Mouse (Mus musculus): Measurements from ENCODE around the gene Tmem121b. TPM values are rescaled to one million over a fixed set of nuclear protein-coding genes. Genes with fewer than 3 reads are reported as not detected.

Tmem121b gene
- polyA plus RNA-seq, 1 experiment from 2014 or later, result not detected

DNA sequence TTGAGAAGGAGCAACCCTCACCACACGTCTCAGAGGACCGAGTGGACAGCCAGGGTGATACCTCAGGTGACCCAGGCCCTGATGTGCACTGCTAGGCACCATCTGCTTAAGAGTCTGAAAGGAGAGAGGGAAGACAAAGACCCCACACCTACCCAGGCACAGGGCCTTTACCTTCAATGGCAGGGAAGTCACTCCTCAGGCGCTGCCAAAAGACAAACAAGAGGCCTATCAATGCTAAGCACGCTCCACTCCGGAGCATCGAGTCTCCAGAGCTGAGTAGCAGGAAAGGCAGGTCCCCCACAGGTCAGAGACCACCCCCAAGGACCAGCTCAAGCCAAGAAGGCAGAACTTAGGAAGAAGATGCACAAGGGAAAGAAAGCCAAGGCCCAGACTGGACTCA, 23.3 kb upstream of the Tmem121b start:
- Histone ChIP-seq H3K4me1 (ENCODE audit: insufficient read depth) (peaks cover 14% of the 10 kb centered on the region), H3K27me3 (ENCODE audit: insufficient read depth, low read length) (no peaks in the 10 kb centered on the region), H3K9me3 (ENCODE audit: low read length) (no peaks in the 10 kb centered on the region), H3K9ac (replicated peaks) (no peak overlapping the region), H3K36me3 (replicated peaks; ENCODE audit: insufficient read depth, low read length) (peaks cover 23% of the 10 kb centered on the region), H3K4me3 (ENCODE audit: low read depth, low read length) (no peak overlapping the region), H3K4me2 (ENCODE audit: low read depth, low read length) (peak overlapping the region; percentile 4; the same call in 1 of the 2 replicates), H3K27ac (ENCODE audit: low read depth) (peak overlapping the region; percentile 46)
- TF ChIP-seq CTCF (IDR thresholded peaks at IDR 0.05; ENCODE audit: low read depth) (no peak), EP300 (IDR thresholded peaks at IDR 0.05; ENCODE audit: low read depth) (no peak)
- WGBS (ENCODE audit: insufficient replicate concordance), result 57% methylated on average over 6 of the region's 6 CpGs
- ATAC-seq (peak; percentile 52), DNase-seq (no peak)

DNA sequence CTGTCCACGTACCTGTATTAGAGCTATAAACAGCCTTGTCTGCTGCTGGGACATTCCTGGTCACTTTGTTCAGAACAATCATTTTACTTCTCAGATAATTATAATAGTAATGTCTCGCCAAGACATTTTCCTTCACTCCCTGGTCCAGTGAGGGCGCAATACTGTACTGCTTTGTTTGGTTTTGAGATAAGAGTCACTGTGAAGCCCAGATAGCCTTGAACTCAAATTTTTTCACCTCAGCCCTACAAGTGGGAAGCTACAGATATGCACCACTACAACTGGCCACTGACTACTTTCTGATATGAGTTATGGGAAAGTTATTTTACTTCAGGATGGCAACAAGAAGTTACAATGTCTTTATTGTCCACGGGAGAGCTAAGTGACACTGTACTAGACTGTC, 22.8 kb upstream of the Tmem121b start:
- Histone ChIP-seq H3K36me3 (replicated peaks; ENCODE audit: insufficient read depth, low read length) (peaks cover 23% of the 10 kb centered on the region), H3K4me2 (ENCODE audit: low read depth, low read length) (peak overlapping the region; percentile 4; the same call in 1 of the 2 replicates), H3K4me1 (ENCODE audit: insufficient read depth) (peaks cover 14% of the 10 kb centered on the region), H3K9ac (replicated peaks) (no peak overlapping the region), H3K4me3 (ENCODE audit: low read depth, low read length) (no peak overlapping the region), H3K27ac (ENCODE audit: low read depth) (peak overlapping the region; percentile 46), H3K27me3 (ENCODE audit: insufficient read depth, low read length) (no peaks in the 10 kb centered on the region), H3K9me3 (ENCODE audit: low read length) (no peaks in the 10 kb centered on the region)
- 48% methylated on average over 4 of the region's 4 CpGs for WGBS (ENCODE audit: insufficient replicate concordance)
- DNase-seq (no peak), ATAC-seq (peak; percentile 92)
- TF ChIP-seq CTCF (IDR thresholded peaks at IDR 0.05; ENCODE audit: low read depth) (peak; percentile 45), EP300 (IDR thresholded peaks at IDR 0.05; ENCODE audit: low read depth) (peak; percentile 98)

DNA sequence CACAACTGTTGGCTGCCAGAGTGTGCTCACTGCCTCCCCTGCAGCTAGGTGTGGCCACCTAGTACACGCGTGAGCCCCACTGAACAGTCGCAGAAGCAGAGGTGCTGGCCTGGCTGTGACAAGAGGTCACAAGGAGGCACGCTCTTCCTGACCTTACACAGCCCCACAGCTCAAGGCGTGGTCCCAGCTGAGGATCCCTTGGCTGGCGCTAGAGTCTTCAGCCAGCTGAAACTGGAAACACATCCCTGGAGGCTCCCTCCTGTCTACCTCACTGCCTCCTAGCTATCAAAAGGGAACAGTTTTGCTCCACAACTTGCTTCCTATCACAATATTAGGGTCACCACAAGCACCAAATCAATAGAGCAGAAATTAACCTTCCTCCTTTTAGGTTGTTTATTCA, 17.6 kb upstream of the Tmem121b start:
- DNase-seq, result no peak
- 80% methylated on average over 6 of the region's 6 CpGs for WGBS (ENCODE audit: insufficient replicate concordance)
- H3K36me3 ChIP-seq (replicated peaks; ENCODE audit: insufficient read depth, low read length), result peaks cover 11% of the 10 kb centered on the region
- H3K4me2 ChIP-seq (ENCODE audit: low read depth, low read length), result no peak overlapping the region
- no peak overlapping the region for H3K27ac ChIP-seq (ENCODE audit: low read depth)
- H3K9me3 ChIP-seq (ENCODE audit: low read length), result no peaks in the 10 kb centered on the region
- TF ChIP-seq CTCF (IDR thresholded peaks at IDR 0.05; ENCODE audit: low read depth), result no peak
- no peak for TF ChIP-seq EP300 (IDR thresholded peaks at IDR 0.05; ENCODE audit: low read depth)
- H3K4me3 ChIP-seq (ENCODE audit: low read depth, low read length), result no peak overlapping the region
- no peaks in the 10 kb centered on the region for H3K27me3 ChIP-seq (ENCODE audit: insufficient read depth, low read length)
- ATAC-seq, result no peak
- H3K9ac ChIP-seq (replicated peaks), result no peak overlapping the region
- H3K4me1 ChIP-seq (ENCODE audit: insufficient read depth), result peaks cover 5% of the 10 kb centered on the region

DNA sequence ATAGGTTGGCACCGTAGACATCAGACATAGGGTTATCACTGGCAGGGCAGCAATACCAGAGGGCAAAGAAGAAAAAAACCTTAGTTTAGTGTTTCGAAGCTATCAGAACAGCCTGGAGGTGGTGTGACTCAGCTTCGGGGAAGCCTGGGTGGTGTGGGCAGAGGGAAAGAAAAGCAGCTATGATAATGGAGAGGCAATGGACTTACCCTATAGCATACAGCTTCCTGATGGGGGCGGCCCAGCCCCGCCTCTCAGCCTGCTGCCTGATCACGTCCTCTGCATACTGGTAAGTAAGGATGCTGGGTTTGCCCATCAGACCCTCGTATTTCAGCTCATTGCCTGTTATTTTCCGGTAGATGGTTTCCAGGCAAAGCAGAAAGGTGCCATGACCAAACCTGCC, 16.8 kb upstream of the Tmem121b start:
- Histone ChIP-seq H3K9me3 (ENCODE audit: low read length) (no peaks in the 10 kb centered on the region), H3K4me2 (ENCODE audit: low read depth, low read length) (no peak overlapping the region), H3K27ac (ENCODE audit: low read depth) (no peak overlapping the region), H3K4me3 (ENCODE audit: low read depth, low read length) (no peak overlapping the region), H3K4me1 (ENCODE audit: insufficient read depth) (no peaks in the 10 kb centered on the region), H3K27me3 (ENCODE audit: insufficient read depth, low read length) (no peaks in the 10 kb centered on the region), H3K36me3 (replicated peaks; ENCODE audit: insufficient read depth, low read length) (peaks cover 11% of the 10 kb centered on the region), H3K9ac (replicated peaks) (no peak overlapping the region)
- whole genome bisulfite sequencing (ENCODE audit: insufficient replicate concordance), result 72% methylated on average over 8 of the region's 8 CpGs
- TF ChIP-seq CTCF (IDR thresholded peaks at IDR 0.05; ENCODE audit: low read depth) (no peak), EP300 (IDR thresholded peaks at IDR 0.05; ENCODE audit: low read depth) (no peak)
- DNase-seq (no peak), ATAC-seq (no peak)

DNA sequence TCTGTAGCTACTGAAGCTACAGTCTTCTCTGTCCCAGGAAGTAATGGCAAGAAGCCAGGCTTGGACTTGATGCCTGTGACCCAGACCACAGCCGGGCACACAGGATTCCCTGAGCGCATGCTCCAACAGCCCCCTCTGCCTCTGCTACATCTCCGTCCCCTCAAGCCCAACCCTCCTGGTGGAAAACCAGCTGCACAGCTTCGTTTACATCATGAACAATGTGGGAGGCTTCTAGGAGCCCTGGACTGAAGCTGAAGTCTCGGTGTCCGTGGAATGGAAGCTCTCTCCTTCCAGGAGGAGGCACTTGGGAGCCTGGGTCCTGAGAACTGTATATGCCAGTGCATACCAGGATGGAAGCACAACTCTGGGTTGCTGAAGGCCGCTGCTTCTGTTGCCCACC, 16.4 kb upstream of the Tmem121b start:
- TF ChIP-seq EP300 (IDR thresholded peaks at IDR 0.05; ENCODE audit: low read depth), result no peak
- no peak for TF ChIP-seq CTCF (IDR thresholded peaks at IDR 0.05; ENCODE audit: low read depth)
- no peaks in the 10 kb centered on the region for H3K27me3 ChIP-seq (ENCODE audit: insufficient read depth, low read length)
- H3K36me3 ChIP-seq (replicated peaks; ENCODE audit: insufficient read depth, low read length), result peaks cover 11% of the 10 kb centered on the region
- H3K4me3 ChIP-seq (ENCODE audit: low read depth, low read length), result no peak overlapping the region
- no peaks in the 10 kb centered on the region for H3K9me3 ChIP-seq (ENCODE audit: low read length)
- H3K27ac ChIP-seq (ENCODE audit: low read depth), result no peak overlapping the region
- ATAC-seq (no peak), DNase-seq (no peak)
- no peak overlapping the region for H3K4me2 ChIP-seq (ENCODE audit: low read depth, low read length)
- no peak overlapping the region for H3K9ac ChIP-seq (replicated peaks)
- H3K4me1 ChIP-seq (ENCODE audit: insufficient read depth), result no peaks in the 10 kb centered on the region
- WGBS (ENCODE audit: insufficient replicate concordance), result 93% methylated on average over 7 of the region's 7 CpGs

DNA sequence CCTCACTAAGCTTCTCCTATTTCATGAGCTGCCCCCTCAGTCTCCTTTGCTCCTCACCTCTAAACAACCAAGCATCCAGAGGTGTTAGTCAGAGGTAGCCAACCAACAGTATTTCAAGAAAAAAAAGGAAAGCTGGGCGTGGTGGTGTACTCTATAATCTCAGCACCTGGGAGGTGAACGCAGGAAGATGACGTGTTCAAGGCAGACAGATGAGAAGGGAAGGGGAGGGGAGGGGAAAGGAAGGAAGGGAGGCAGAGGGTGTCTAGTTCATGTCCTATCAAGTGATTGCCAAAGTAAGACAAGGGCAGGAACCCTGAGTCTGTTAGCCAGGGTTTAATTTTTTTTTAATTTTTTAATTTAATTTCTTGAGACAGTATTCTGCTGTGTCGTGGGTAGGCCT, 15.0 kb upstream of the Tmem121b start:
- TF ChIP-seq EP300 (IDR thresholded peaks at IDR 0.05; ENCODE audit: low read depth) (no peak), CTCF (IDR thresholded peaks at IDR 0.05; ENCODE audit: low read depth) (no peak)
- no peaks in the 10 kb centered on the region for H3K9me3 ChIP-seq (ENCODE audit: low read length)
- no peak overlapping the region for H3K9ac ChIP-seq (replicated peaks)
- no peak overlapping the region for H3K4me3 ChIP-seq (ENCODE audit: low read depth, low read length)
- H3K4me1 ChIP-seq (ENCODE audit: insufficient read depth), result no peaks in the 10 kb centered on the region
- H3K36me3 ChIP-seq (replicated peaks; ENCODE audit: insufficient read depth, low read length), result peaks cover 5% of the 10 kb centered on the region; the same call in 1 of the 2 replicates
- no peak for ATAC-seq
- no peaks in the 10 kb centered on the region for H3K27me3 ChIP-seq (ENCODE audit: insufficient read depth, low read length)
- no peak for DNase-seq
- no peak overlapping the region for H3K27ac ChIP-seq (ENCODE audit: low read depth)
- 69% methylated on average over 4 of the region's 4 CpGs for WGBS (ENCODE audit: insufficient replicate concordance)
- no peak overlapping the region for H3K4me2 ChIP-seq (ENCODE audit: low read depth, low read length)

DNA sequence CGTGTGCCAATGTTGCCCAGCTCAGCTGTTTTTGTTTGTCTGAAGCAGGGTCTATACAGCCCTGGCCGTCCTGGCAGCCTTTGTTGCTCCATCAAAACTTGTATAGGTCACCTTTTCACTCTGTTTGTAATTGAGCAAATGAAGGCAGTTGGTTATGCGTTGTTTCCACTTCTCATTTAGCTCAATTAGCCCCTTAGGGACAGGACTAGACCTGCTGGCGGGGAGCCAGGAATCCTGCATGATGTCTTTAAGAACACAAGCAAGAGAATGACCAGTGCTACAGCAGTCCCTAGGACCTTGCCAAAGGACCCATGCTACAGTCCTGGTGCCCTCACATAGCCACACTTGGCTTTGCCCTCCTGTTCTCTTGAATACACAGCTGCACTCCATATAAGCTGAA, 11.9 kb upstream of the Tmem121b start:
- TF ChIP-seq EP300 (IDR thresholded peaks at IDR 0.05; ENCODE audit: low read depth) (no peak), CTCF (IDR thresholded peaks at IDR 0.05; ENCODE audit: low read depth) (no peak)
- Histone ChIP-seq H3K9ac (replicated peaks) (no peak overlapping the region), H3K9me3 (ENCODE audit: low read length) (no peaks in the 10 kb centered on the region), H3K4me1 (ENCODE audit: insufficient read depth) (no peaks in the 10 kb centered on the region), H3K36me3 (replicated peaks; ENCODE audit: insufficient read depth, low read length) (no peaks in the 10 kb centered on the region; the same call in 1 of the 2 replicates), H3K27me3 (ENCODE audit: insufficient read depth, low read length) (no peaks in the 10 kb centered on the region), H3K27ac (ENCODE audit: low read depth) (no peak overlapping the region), H3K4me3 (ENCODE audit: low read depth, low read length) (no peak overlapping the region), H3K4me2 (ENCODE audit: low read depth, low read length) (no peak overlapping the region)
- WGBS (ENCODE audit: insufficient replicate concordance), result 75% methylated on average over 4 of the region's 4 CpGs
- DNase-seq (no peak), ATAC-seq (no peak)
